Mouse (Mus musculus) erythroblast, embryonic 14.5 days (primary cell): ENCODE measurements around the gene Kcna10.

Experiments
- GATA1 ChIP-seq: IDR thresholded peaks from 2 replicates; pipeline ENCODE4 v1.6.1; 2012; ENCODE audit warnings: low read length, inconsistent platforms, mixed read lengths
- TAL1 ChIP-seq: IDR thresholded peaks from 3 replicates; pipeline ENCODE4 v1.6.1; 2012; ENCODE audit warnings: low read length, inconsistent platforms, mixed read lengths

- TF ChIP-seq GATA1 (no peak), TAL1 (no peak)
Measured at GRCm38 (mm10) chr3:107238051-107238450, 55.2 kb downstream of the Kcna10 start.
